Mouse (Mus musculus) B cell, adult 2 months (primary cell): ENCODE results near the gene Sppl2b.

Experiments
- DNase-seq, 2 experiments: peaks; one replicate each; pipeline ENCODE4 v3.0.0; 2022

Gene Sppl2b

DNA sequence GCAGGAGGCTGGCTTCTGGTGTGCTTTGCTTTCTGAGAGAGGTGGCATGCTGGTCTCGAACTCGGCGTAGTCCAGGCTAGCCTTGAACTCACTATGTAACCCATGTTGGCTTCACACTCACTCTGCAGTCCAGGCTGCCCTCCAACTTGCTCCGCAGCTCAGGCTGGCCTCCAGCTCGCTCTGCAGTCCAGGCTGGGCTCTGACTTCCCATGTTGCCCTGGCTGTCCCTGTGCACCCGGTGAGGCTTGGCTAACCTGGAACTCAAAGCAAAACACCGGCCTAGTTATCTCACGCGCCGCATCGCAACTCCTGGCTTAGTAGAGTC, 636 bp downstream of the Sppl2b start:
- DNase-seq: peak in 1 of 2 experiments; percentile 13

DNA sequence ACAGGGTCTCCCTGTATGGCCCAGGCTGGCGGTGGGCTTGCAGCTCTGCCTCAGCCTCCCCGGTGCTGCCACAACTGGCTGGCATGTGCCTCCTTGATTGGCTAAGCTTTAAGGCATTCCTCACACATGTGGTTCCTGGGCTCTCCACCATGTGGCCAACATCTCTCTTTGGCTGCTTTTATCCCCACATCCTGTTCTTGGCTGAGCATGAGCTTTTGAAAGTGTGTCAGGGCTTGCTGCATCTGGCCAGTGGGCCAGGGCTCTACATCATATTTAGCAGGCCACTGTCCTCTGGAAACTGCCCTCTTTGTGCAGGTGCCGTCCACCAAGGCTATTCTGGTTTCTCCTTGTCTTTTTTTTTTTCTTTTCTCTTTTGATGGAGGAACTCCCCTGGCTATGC, 1.2 kb downstream of the Sppl2b start:
- peak in 1 of 2 experiments; percentile 19 for DNase-seq

DNA sequence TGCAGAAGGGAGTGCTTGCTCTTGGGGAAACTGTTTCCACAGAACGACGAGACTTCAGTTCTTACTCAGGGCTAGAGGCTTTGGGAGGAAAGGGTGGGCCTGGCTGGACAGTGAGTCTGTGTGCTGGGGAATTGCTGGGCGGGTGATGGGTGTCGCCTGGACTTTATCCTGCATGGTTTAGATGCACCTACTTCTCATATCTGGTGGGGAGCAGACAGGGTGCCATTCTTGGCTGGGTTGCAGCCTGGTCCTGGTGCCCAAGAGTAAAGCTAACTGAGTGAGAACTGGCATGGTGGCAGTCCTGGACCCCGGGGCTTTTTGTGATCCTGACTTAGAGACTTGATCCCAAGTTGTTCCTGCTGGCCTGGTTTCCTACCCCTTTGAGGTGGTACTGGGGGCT, 1.8 kb downstream of the Sppl2b start:
- no peak for DNase-seq

DNA sequence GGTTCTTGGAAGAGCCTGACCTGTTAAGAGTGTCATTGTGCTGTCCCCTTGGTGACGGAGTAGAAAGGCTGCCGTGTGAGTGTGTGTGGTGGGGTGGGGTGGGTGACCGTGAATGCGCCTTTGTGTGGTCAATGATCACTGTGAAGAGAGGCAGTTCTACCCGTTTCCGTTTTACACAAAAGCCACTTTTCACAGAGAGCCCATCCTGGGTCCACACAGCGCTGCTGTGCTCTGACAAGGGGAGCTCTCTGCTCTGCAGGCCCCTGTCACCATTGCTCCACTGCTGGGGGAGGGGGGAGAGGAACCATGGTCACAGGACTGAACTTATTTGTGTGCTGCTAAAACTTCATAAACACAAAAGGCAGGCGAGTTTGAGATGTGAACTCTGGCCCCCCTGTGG, 2.3 kb downstream of the Sppl2b start:
- no peak for DNase-seq

DNA sequence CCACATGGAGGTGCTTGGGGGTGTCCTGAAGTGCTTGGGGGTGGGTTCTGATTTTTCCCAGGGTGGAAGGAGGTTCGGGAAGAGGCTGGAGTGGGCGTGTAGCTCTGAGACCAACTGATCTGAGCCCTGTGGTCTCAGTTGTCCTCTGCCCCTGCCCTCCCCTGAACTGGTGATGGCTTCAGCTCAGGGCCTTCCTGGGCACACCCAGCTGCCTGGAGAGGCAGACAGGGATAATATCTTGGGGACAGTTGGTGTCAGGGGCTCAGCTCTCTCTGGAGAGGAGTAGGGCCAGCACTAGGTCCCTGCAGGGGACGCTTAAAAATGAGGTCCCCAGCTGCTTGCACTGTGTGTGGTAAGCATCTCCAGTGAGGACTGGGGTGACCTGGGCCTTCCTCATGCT, 2.8 kb downstream of the Sppl2b start:
- DNase-seq: no peak

DNA sequence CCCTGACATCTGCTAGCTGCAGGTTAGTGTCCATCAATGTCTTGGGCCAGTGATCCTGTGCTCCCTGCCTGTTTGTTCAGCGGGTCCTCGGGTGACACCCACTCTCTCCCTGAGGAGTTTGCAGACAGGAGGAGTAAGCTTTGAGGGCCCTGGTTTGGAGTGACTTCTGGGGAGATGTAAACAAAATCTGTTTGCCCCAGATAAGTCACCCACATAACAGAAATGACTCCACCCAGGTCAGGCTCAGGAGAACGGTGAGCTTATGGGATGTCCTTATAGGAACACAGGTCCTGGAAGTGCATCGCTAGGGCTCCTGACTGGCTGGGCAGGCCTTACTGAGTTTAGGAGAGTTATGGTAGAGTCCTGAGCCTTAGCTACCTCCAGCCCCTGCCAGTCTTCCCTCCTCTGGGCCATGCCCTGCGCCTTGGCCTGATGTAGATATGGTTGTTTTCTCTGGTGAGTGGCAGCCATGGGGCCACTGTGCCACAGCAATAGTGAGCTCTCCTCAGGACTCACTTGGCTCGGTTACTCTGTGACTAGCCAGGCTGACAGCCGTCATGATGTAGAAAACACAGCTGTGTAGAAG, 3.4 kb downstream of the Sppl2b start:
- DNase-seq: no peak

DNA sequence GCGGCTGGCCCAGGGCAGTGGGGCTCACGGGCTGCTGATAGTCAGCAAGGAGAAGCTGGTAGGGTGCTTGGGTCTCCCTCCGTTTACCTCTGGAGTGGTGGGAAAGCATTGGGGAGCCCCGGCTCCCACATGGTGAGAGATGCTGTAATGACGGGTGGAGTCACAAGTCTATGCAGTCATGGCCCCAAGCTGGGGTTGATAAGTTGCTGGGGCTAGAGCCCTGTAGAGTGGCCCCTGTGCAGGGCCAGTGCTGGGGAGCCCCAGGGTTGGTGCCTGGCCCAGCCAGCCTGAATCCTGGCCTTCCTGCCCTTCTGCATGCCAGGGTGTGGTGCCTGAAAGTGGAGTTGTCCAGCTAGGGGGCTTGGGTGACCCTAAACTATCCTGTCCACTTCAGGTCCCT, 7.2 kb downstream of the Sppl2b start:
- DNase-seq: no peak

DNA sequence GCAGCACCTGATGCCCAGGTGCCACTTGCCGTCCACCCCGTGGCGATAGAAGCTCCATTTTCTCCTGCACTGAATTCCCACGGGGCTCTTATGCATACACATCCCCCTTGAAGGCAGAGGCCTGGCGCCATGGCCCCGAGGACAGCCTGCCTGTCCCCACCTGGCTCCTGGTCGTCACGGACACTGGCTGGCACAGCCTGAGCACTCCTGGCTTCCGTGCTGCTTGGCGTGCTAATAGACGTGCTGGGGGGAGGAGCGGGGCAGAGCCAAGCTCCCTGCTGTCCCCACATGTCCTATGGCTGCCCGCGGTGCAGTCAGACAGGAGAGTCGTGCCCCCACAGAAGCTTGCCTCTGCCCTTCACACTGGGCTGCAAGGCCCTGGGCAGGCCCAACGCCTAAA, 9.4 kb downstream of the Sppl2b start:
- DNase-seq: no peak

DNA sequence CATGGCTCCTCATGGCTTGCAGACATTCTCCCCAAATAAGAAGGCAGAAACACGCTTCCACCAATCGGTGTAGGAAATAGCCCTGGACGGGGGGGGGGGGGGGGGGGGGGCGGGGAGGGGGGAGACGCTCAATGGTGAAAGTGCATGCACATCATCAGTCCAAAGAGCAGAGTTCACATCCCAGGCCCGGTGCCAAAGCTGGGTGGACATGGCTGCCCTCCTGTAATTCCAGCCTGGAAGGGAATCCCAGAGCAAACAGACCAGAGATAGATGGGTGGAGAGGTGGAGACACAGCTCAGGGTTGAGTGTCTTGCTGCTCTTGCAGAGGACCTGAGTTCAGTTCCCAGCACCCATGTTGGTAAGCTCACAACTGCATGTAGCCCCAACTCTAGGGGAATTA, 15.9 kb downstream of the Sppl2b start:
- DNase-seq: no peak

DNA sequence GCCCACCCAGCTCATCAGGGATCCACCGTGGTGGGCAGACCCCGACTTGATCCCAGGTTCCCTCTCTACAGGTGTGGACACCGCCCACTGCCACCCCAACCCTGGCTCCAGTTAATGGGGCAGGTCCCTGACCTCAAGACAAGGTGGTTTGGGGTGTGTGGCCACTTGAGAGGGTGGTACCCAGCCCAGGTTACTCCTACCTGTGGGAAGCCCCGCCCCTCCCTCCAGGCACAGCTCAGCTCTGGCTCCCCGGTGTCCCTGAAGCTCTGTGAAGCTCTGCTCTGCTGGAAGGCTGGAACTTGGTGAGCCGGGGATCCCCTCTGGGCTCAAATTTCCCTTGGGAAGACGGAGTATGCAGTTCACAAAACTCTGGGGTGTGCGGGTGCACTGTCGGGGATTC, 16.5 kb downstream of the Sppl2b start, which contains the start of gene Tmprss9:
Tmprss9 (plus strand) TSS at position 268 of the 400 bp plus-strand sequence.
- DNase-seq: no peak

DNA sequence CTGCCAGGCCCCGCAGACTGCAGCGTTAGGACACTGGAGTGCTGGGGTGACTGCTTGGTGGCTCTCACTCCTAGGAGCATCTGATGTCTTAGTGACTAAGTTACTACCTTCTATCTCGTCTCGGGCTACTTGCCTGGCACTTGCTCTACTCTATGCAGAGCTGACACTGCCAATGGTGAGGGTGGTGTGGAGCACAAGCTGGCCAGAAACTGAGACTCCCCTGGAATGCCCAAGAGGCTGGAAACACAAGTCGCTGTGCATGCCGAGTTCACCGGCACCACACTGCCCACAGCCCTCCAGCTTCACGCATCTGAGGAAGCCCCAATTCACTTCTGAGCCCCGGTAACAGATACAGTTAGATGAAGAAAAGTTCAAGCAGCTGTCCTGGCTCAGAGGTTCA, 19.0 kb downstream of the Sppl2b start:
- DNase-seq: no peak

DNA sequence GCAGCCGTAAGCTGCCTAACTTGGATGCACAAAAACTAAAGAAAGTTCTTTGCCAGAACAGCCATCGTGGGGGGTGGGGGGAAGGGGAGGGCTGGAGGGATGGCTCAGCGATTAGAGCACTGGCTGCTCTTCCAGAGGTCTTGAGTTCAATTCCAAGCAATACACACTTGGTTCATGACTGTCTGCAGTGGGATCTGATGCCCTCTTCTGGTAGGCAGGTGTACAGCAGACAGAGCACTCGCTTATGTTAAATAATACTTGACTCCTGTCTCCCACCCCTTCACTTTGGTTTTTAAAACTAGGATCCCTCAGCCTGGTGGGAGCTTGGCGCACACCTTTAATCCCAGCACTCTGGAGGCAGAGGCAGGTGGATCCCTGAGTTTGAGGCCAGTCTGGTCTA, 21.0 kb downstream of the Sppl2b start:
- peak; percentile 73 to 78 for DNase-seq

DNA sequence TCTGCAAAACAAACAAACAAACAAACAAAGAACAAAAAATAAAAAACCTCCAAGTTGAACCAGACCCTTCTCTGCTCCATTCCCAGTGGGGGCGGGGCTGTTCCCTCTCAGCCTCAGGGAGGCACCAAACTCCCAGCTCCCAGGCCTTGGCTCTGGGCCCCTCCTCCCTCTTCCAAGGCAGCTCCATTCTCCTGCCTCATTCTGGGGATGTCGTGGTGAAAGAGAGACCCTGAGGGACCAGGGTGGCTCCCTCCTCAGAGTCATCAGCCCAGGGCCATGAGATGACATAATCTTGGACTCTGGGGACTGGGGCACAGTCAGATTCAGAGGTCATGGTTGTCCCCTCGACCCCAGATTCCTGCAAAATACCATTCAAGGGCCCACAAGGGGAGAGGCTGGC, 21.5 kb downstream of the Sppl2b start:
- no peak for DNase-seq

DNA sequence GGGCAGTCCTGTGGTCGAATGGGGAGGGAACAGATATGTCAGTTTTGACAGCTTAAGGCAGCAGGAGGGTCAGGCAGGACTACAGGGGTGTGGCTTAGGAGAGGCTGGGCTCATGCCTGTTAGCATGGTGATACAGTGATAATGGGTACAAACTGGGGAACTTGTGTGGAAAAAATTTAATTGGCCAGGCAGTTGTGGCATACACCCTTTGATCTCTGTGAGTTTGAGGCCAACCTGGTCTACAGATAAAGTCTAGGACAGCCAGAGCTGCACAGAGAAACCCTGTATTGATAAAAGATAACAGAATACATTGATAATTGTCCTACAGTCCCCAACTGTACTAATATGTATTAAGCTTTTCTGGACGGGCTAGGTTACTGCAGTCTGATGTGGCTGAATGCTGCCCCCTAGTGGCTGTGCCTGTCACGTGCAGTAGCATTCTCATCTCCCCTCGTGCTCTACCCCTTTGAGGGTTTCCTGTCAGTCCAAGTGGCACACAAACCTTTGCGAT, 25.1 kb downstream of the Sppl2b start:
- DNase-seq: peak; percentile 86 to 87

DNA sequence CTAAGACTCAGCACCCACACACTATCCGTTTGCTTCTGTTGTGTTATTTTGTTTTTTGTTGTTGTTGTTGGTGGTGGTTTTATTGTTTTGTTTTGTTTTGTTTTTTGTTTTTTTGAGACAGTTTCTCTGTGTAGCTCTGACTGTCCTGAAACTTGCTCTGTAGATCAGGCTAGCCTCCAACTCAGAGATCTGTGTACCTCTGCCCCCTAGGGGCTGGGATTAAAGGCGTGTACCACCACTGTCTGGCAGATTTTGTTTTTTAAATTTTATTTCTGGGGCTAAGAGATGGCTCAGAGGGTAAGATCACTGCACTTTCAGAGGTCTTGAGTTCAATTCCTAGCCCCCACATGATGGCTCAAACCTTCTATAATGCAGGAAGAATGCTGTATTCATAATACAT, 25.8 kb downstream of the Sppl2b start:
- DNase-seq: peak; percentile 24 to 40

DNA sequence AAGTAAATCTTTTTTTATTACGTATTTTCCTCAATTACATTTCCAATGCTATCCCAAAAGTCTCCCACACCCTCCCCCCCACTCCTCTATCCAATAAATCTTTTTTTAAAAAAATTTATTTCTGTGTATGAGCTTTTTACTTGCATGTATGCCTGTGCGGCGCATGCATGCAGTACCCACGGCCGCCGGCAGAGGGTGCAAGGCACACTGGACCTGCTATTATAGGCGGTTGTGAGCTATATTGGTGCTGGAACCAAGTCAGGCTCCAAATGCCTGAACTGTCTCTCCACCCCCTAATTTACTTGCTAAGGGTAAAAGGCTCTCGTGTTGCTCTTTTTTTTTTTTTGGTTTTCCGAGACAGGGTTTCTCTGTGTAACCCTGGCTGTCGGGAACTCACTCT, 26.2 kb downstream of the Sppl2b start:
- peak; percentile 92 to 94 for DNase-seq

DNA sequence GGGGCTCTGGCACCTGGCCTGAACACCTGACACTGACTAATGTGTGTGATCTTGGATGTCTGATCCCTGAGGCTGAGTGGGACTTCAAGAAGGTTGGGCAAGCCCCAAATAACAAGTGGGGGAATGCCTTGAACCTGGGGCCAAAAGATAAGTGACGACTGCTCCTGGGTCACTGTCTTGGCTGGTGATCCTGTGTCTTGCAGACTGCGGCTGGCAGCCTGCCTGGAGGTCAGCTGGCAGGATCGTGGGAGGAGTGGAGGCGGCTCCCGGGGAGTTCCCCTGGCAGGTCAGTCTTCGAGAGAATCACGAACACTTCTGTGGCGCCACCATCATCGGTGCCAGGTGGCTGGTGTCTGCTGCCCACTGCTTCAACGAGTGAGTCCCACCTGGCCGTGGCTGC, 32.1 kb downstream of the Sppl2b start:
- DNase-seq: no peak

DNA sequence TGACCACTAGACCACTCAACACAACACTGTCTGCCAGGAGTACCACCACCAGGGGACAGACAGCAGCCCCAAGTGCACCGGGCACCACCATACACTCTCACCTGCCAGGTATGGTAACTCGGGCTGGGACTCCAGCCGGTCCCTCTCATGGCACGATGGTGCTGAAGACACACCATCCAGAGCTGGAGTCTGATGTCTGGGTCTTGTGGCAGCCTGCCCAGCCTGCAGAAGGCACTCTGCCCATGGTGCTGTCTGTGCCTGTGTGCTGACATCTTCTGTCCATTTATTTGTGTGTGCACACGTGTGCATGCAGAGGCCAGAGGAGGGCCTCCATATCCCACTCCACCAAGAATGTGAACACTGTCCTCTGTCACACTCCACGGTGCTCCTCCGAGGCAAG, 40.0 kb downstream of the Sppl2b start:
- DNase-seq: no peak

DNA sequence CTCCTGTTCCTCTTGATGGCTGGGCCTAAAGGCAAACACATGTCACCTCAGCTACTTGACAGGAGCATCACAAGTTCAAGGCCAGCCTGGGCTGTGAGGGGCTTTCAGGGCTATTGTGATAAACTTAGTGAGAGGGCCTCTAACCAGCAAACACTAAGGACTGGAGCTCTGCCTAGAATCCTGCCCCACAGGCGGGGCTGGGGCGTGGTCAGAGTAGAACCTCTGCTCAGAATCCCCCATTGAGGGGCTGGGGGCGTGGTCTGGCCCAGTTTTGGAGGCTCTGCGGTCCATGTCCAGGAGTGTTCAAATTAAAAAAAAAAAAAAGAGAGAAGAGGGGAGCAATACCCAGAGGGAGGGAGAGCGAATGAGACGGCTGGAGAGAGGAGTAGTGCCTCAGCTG, 40.6 kb downstream of the Sppl2b start:
- DNase-seq: no peak

DNA sequence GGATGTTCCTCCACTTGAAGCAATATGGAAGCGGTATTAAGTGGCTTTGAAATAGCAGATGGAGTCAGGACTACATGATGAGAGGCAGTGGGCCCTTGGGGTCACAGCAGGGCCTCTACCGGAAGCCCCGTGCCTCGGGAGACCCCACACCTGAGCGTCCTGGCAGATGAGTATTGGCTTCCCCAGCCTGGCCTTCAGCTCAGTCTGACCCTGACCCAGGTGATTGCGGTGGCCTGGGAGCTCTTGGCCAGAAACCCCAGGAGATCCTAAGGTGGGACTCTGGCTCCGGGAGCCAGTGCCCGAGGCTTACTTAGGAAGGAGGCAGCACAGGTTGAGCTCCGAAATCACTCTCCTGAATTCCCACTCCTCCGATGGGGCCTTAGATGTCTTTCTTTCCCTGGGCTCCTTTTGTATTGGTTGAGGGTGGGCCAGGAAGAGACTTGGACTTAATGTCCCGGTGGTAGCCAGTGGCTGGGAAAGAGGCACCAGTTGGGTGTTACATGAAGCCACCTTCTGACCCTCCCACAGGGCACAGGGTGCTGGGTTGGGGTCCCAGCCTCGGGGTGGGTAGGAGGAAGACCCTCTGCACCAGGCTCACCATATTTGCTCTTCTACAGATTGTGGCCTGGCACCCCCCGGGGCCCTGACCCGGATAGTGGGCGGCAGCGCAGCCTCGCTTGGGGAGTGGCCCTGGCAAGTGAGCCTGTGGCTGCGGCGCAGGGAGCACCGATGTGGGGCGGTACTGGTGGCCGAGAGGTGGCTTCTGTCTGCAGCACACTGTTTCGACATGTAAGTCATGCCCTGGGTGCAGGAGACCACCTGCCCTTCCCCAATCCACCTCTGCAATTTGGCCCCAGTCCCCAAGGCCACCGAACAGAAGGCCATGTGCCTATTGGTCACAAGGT, 41.8 kb downstream of the Sppl2b start:
- DNase-seq: no peak

DNA sequence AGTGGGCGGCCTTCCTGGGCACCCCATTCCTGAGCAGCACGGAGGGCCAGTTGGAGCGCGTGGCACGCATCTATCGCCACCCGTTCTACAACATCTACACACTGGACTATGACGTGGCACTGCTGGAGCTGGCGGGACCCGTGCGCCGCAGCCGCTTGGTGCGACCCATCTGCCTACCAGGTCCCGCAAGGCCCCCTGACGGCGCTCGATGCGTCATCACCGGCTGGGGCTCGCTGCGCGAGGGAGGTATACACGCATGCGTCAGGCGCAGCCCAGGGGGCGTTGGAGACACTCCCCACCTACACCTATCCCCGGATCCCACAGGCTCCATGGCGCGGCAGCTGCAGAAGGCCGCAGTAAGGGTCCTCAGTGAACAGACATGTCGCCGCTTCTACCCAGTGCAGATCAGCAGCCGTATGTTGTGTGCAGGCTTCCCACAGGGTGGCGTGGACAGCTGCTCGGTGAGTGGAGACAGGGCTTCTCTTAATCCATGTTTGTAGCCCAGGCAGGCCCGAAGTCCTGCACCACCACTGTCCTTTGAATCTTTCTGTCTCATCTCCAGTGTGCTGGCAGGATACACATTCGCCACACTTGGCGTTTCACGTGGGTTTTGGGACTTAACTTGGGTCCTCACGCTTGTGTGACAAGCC, 42.9 kb downstream of the Sppl2b start:
- DNase-seq: no peak

DNA sequence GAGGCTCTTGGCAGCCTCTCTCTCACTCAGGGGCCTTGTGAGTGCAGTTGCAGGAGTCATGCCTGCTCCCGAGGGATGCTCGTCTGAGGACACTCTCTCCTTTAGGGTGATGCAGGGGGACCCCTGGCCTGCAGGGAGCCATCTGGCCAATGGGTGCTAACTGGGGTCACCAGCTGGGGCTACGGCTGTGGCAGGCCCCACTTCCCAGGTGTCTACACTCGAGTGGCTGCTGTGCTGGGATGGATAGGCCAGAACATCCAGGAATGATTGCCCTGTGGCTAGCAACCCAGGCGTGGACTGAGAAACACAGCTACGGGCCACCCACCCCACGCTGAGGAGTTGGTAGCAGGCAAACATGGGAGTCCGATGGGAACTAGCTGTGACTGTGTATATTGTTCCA, 44.0 kb downstream of the Sppl2b start:
- no peak for DNase-seq

DNA sequence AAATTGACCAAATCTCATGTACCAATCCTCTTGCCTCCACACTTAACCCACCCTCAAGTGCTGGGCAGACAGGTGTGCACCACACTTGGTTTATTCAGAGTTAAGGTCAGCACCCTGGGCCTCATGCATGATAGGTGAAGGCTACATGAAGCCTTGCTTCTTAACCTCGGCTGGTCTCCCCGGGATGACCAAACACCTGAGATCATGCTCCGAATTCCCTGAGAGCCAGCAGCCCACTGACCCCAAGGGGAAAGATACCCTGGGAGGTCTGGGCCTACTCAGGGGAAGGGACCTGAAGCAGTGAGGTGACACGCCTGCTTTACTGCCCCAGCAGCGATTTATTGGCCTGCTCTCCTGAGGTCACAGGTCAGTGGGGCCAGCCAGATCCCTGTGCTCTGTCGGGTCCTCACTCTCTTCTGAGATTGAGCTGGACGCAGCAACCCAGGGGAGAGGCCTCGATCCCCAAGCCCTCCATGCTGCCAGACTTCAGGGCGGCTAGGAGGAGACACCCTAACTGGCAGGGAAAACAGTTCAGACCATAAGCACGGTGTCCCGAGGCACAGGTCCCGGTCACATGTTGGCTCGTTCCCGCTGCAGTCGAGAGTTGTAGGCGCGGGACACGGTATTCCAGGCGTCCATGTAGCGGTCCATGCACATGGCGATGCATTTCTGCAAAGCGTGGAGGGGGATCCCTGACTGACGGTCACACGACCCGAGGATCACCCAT, 44.7 kb downstream of the Sppl2b start:
- no peak for DNase-seq
